Mouse (Mus musculus): ENCODE results near the gene Prpf3.
"Not testable (repeated sequence)": the region's sequence is repeated elsewhere in the genome, so short reads cannot be mapped to it uniquely, and the experiment has no call there.

Prpf3 gene

GRCm38 (mm10) chr3:95855502-95856089 lies at the start of gene Prpf3:
Gene Prpf3 (minus strand): TSS chr3:95855885.
- DNase-seq (ENCODE audit: low spot score in 2 of 2) = peak; percentile 88 to 92

- no peak for DNase-seq (ENCODE audit: low spot score in 2 of 2)
These were observed 48.9 kb upstream of the Prpf3 start, which contains the start of gene Car14 for GRCm38 (mm10) chr3:95904568-95904967. Gene Car14 (minus strand): TSS chr3:95904691.

- DNase-seq (ENCODE audit: low spot score in 2 of 2) = no peak
These were observed 48.2 kb upstream of the Prpf3 start for GRCm38 (mm10) chr3:95903753-95904502.

GRCm38 (mm10) chr3:95902643-95903042 lies 47.0 kb upstream of the Prpf3 start:
- DNase-seq (ENCODE audit: low spot score in 2 of 2) = no peak

- no peak for DNase-seq (ENCODE audit: low spot score in 2 of 2)
These were observed 46.6 kb upstream of the Prpf3 start for GRCm38 (mm10) chr3:95902373-95902625.

- DNase-seq (ENCODE audit: low spot score in 2 of 2) = no peak
These were observed 46.1 kb upstream of the Prpf3 start for GRCm38 (mm10) chr3:95901616-95902372.

GRCm38 (mm10) chr3:95899800-95900524 lies 44.3 kb upstream of the Prpf3 start:
- no peak for DNase-seq (ENCODE audit: low spot score in 2 of 2)

GRCm38 (mm10) chr3:95895501-95895900 lies 39.8 kb upstream of the Prpf3 start:
- not testable (repeated sequence) for DNase-seq (ENCODE audit: low spot score in 2 of 2)

- DNase-seq (ENCODE audit: low spot score in 2 of 2) = peak in 1 of 2 experiments; percentile 49
These were observed 38.9 kb upstream of the Prpf3 start for GRCm38 (mm10) chr3:95894317-95895160.

- DNase-seq (ENCODE audit: low spot score in 2 of 2) = peak; percentile 95
These were observed 38.1 kb upstream of the Prpf3 start, which contains the start of gene Aph1a for GRCm38 (mm10) chr3:95893606-95894316. Gene Aph1a (plus strand): TSS chr3:95893969.

GRCm38 (mm10) chr3:95893126-95893525 lies 37.4 kb upstream of the Prpf3 start:
- DNase-seq (ENCODE audit: low spot score in 2 of 2) = no peak

GRCm38 (mm10) chr3:95892066-95893052 lies 36.7 kb upstream of the Prpf3 start:
- no peak for DNase-seq (ENCODE audit: low spot score in 2 of 2)

GRCm38 (mm10) chr3:95891211-95892065 lies 35.8 kb upstream of the Prpf3 start, which contains the start of gene BC028528:
Gene BC028528 (minus strand): TSS chr3:95892005.
- DNase-seq (ENCODE audit: low spot score in 2 of 2) = no peak

GRCm38 (mm10) chr3:95889664-95890063 lies 34.0 kb upstream of the Prpf3 start:
- no peak for DNase-seq (ENCODE audit: low spot score in 2 of 2)

- DNase-seq (ENCODE audit: low spot score in 2 of 2) = no peak
These were observed 31.9 kb upstream of the Prpf3 start for GRCm38 (mm10) chr3:95887596-95887995.

- DNase-seq (ENCODE audit: low spot score in 2 of 2) = no peak
These were observed 28.7 kb upstream of the Prpf3 start for GRCm38 (mm10) chr3:95884400-95884799.

- DNase-seq (ENCODE audit: low spot score in 2 of 2) = peak in 1 of 2 experiments; percentile 69
These were observed 27.2 kb upstream of the Prpf3 start for GRCm38 (mm10) chr3:95882816-95883425.

Measured in frontal cortex, postnatal 10 days (tissue).